Mouse (Mus musculus) gastrocnemius, postnatal 4 days (tissue): Measurements from ENCODE around the gene Rhno1. TPM values are rescaled to one million over a fixed set of nuclear protein-coding genes. Genes with fewer than 3 reads are reported as not detected.
"Not testable (repeated sequence)": the region's sequence is repeated elsewhere in the genome, so short reads cannot be mapped to it uniquely, and the experiment has no call there.

Experiments used
- DNase-seq, 2 experiments: peaks; one replicate each; pipeline ENCODE4 v3.0.0; 2021 to 2022; ENCODE audit warnings: low spot score in 2 of 2, mixed read lengths in 2 of 2
- long read RNA-seq, 2 experiments: library from polyadenylated mRNA; stranded (forward); transcript quantifications; one replicate each; pipeline ENCODE4 v2.0.0; 2021
- total RNA-seq, 2 experiments: library from RNA; stranded (reverse); gene quantifications; 2 replicates each; pipeline ENCODE4 v1.2.3; 2021

The Rhno1 gene
- 10 to 100 TPM; 24.0 to 24.7 TPM for total RNA-seq
- long read RNA-seq, experiment 1, transcript Rhno1-201 (3 exons, 1,584 nt), result major isoform, 9 of 21 reads
- long read RNA-seq, experiment 1, partial matches to known transcripts, result 1 of 21 reads
- long read RNA-seq, experiment 1, other reads (novel, unspliced or antisense), result 5 of 21 reads
- long read RNA-seq, experiment 2, transcript Rhno1-202 (3 exons, 1,108 nt), result minor isoform, 5 of 22 reads
- long read RNA-seq, experiment 2, transcript Rhno1-201 (3 exons, 1,584 nt), result major isoform, 10 of 22 reads
- long read RNA-seq, experiment 2, partial matches to known transcripts, result 2 of 22 reads
- long read RNA-seq, experiment 2, other reads (novel, unspliced or antisense), result 3 of 22 reads

- DNase-seq, result peak; percentile 80 to 87
Measured at GRCm38 (mm10) chr6:128362381-128363006, at the start of gene Rhno1, which contains the start of gene Foxm1. TSS of gene Rhno1 (minus strand) at chr6:128362911. TSS of gene Foxm1 (plus strand) at chr6:128362967.

- DNase-seq, result peak in 1 of 2 experiments; percentile 61
Measured at GRCm38 (mm10) chr6:128411115-128411514, 48.4 kb upstream of the Rhno1 start.

- no peak for DNase-seq
Measured at GRCm38 (mm10) chr6:128410305-128410704, 47.6 kb upstream of the Rhno1 start.

- no peak for DNase-seq
Measured at GRCm38 (mm10) chr6:128408544-128409125, 45.9 kb upstream of the Rhno1 start.

- DNase-seq, result no peak
Measured at GRCm38 (mm10) chr6:128404708-128405107, 42.0 kb upstream of the Rhno1 start.

- peak in 1 of 2 experiments; percentile 48 for DNase-seq
Measured at GRCm38 (mm10) chr6:128399421-128400185, 36.9 kb upstream of the Rhno1 start.

GRCm38 (mm10) chr6:128398996-128399395 lies 36.3 kb upstream of the Rhno1 start, which contains the start of gene Nrip2:
TSS of gene Nrip2 (plus strand) at chr6:128399296.
- no peak for DNase-seq

- no peak for DNase-seq
Measured at GRCm38 (mm10) chr6:128397574-128398261, 35.0 kb upstream of the Rhno1 start.

- DNase-seq, result no peak
Measured at GRCm38 (mm10) chr6:128390683-128391082, 28.0 kb upstream of the Rhno1 start.

- no peak for DNase-seq
Measured at GRCm38 (mm10) chr6:128389185-128389584, 26.5 kb upstream of the Rhno1 start.

GRCm38 (mm10) chr6:128385026-128385425 lies 22.3 kb upstream of the Rhno1 start:
- DNase-seq, result no peak

- no peak for DNase-seq
Measured at GRCm38 (mm10) chr6:128383752-128384151, 21.0 kb upstream of the Rhno1 start.

- DNase-seq, result no peak
Measured at GRCm38 (mm10) chr6:128381254-128381653, 18.5 kb upstream of the Rhno1 start.

GRCm38 (mm10) chr6:128380594-128381167 lies 18.0 kb upstream of the Rhno1 start:
- not testable (repeated sequence) for DNase-seq

- DNase-seq, result no peak
Measured at GRCm38 (mm10) chr6:128379636-128380035, 16.9 kb upstream of the Rhno1 start.

- DNase-seq, result no peak
Measured at GRCm38 (mm10) chr6:128376371-128377085, 13.8 kb upstream of the Rhno1 start.

- peak in 1 of 2 experiments; percentile 20 for DNase-seq
Measured at GRCm38 (mm10) chr6:128375192-128375591, 12.5 kb upstream of the Rhno1 start, which contains the start of the genes Tex52 and Gm44596. TSS of gene Tex52 (plus strand) at chr6:128375456. TSS of gene Gm44596 (plus strand) at chr6:128375503.

- no peak for DNase-seq
Measured at GRCm38 (mm10) chr6:128370040-128370439, 7.3 kb upstream of the Rhno1 start.

GRCm38 (mm10) chr6:128366466-128366865 lies 3.8 kb upstream of the Rhno1 start:
- no peak for DNase-seq
